Mouse (Mus musculus): Measurements from ENCODE around the gene Dguok.

DNA sequence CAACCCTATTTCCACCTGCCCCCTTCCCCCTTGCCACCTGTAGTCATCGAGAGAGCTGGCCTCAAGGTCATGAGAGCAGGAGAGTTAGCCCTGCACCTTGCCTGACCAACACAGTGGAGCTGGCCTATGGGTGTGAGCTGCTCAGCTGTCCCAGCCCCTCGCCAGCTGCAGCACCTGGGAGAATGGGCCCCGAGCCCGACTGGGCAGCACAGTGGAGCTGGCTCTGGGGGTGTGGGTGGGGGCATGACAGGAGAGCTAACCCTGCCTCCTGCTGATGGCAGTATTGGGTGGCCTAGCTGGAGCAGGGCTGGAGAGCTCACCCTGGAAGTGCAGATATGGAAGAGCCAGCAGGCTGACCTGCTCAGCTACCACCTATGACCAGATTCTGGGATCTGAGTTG lies 19.5 kb downstream of the Dguok start:
- TF ChIP-seq CTCF (IDR thresholded peaks at IDR 0.05; ENCODE audit: borderline replicate concordance, insufficient read depth, low read length) = no peak
- TF ChIP-seq POLR2A (IDR thresholded peaks at IDR 0.05; ENCODE audit: low read depth, low read length) = no peak

All from embryonic fibroblast, embryonic 13.5 days (primary cell).